8 mouse cellular contexts compared by ENCODE assay signal in the genomic region with DNA sequence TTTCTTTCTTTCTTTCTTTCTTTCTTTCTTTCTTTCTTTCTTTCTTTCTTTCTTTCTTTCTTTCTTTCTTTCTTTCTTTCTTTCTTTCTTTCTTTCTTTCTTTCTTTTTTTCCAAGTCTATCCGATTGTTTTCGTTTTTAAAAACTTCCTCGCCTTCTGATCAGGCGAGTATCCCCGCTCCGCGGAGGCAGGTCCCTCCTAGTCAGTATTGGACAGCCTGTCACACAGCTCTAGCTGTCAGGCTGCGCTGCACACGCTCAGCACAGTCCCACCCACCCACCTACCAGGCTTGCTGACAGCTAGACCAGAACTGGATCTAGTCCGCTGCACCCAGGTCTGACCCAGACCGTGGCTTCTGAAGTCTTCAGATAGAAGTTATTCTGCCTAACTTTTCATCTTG. TPM values are rescaled to one million over a fixed set of nuclear protein-coding genes. Genes with fewer than 3 reads are reported as not detected.
A peak's percentile ranks its signal among the peaks of the same experiment; 100 is the strongest.
DNase-seq lines count a peak whose midpoint lies in the region; ATAC-seq and TF ChIP-seq lines count a peak whose summit lies in the region.

No protein-coding gene starts in this region.

- intact Hi-C loops in left cerebral cortex, adult 2 months (cut with DNase I): loop anchor here (5.0 to 10.0 kb wide), 4 partner anchors 326 to 511 kb away; partner anchors contain the start of gene Zfp945

- H3K27me3 ChIP-seq in hindbrain, embryonic 13.5 days: no peaks in the 10 kb centered on the region

- H3K27ac ChIP-seq in hindbrain, embryonic 13.5 days: no peak overlapping the region
- H3K27ac ChIP-seq in left cerebral cortex, adult 2 months: peak overlapping the region; percentile 59
- H3K27ac ChIP-seq in macrophage: no peak overlapping the region

- peak overlapping the region; percentile 75 for H3K9ac ChIP-seq in hindbrain, embryonic 13.5 days

- H3K36me3 ChIP-seq in hindbrain, embryonic 13.5 days: peaks cover 7% of the 10 kb centered on the region; the same call in 1 of the 2 replicates
- H3K36me3 ChIP-seq in macrophage (ENCODE audit: inconsistent target): no peaks in the 10 kb centered on the region

- H3K9me3 ChIP-seq in hindbrain, embryonic 13.5 days: no peaks in the 10 kb centered on the region

- H3K79me2 ChIP-seq in macrophage (ENCODE audit: inconsistent target): no peaks in the 10 kb centered on the region

- H3K4me2 ChIP-seq in hindbrain, embryonic 13.5 days: peak overlapping the region; percentile 73

- WGBS in hindbrain, embryonic 13.5 days: under 1% methylated on average over 11 of the region's 11 CpGs
- 5% methylated on average over 11 of the region's 11 CpGs for WGBS in macrophage (ENCODE audit: missing documents)

- no peak for TF ChIP-seq CTCF in left cerebral cortex, adult 2 months (IDR thresholded peaks at IDR 0.05)

- peak; percentile 38 for DNase-seq in T-cell, adult 2 months (ENCODE audit: low spot score)
- peak; percentile 47 for DNase-seq in cerebellum, adult 9-11 months
- DNase-seq in frontal cortex, postnatal 10 days (ENCODE audit: low spot score in 2 of 2): peak; percentile 28 to 37
- peak; percentile 25 to 51 for DNase-seq in left cerebral cortex, adult 2 months (ENCODE audit: extremely low spot score in 1 of 2, low spot score in 2 of 2)
- DNase-seq in right cerebral cortex, adult 2 months (ENCODE audit: low spot score in 2 of 2): peak; percentile 45 to 52
- DNase-seq in urinary bladder, postnatal 36 days (ENCODE audit: low spot score in 2 of 2): peak; percentile 25 to 42

- H3K4me3 ChIP-seq in hindbrain, embryonic 13.5 days: peak overlapping the region; percentile 48
- peak overlapping the region; percentile 71 for H3K4me3 ChIP-seq in left cerebral cortex, adult 2 months
- peak overlapping the region; percentile 93 for H3K4me3 ChIP-seq in macrophage (ENCODE audit: inconsistent target)

- ATAC-seq in hindbrain, embryonic 13.5 days (ENCODE audit: low FRiP score): peak; percentile 94

- H3K4me1 ChIP-seq in hindbrain, embryonic 13.5 days (replicated peaks): peaks cover 19% of the 10 kb centered on the region

RNA-seq across cellular contexts. Expression of gene Zfp40, which starts 0.4 kb away (rescaled TPM):
- 22.9 and 23.3 TPM in 2 replicates for polyA plus RNA-seq in hindbrain, embryonic 13.5 days (2015; fragmentation: Nextera tagmentation; extraction: Ambion mirVana)
- 10 to 100 TPM; 18.4 to 20.7 TPM for total RNA-seq in left cerebral cortex, adult 2 months (2021)
- total RNA-seq in macrophage (2018; cell fraction: chromatin; rRNA removed): 10 to 100 TPM in 21 of 26 experiments, 1 to 10 TPM in 5; 5.9 to 57.0 (median 23.7) TPM
- total RNA-seq in macrophage (2018; cell fraction: cytosol; rRNA removed): 1 to 10 TPM; 1.2 to 7.3 (median 4.3) TPM
- total RNA-seq in macrophage (2018; cell fraction: nucleus; rRNA removed): 10 to 100 TPM in 18 of 26 experiments, 1 to 10 TPM in 8; 3.7 to 54.6 (median 16.7) TPM
- polyA plus RNA-seq in macrophage (2018): 3.4 to 7.4 TPM (median 5.6 TPM) in 3 replicates
